Mouse (Mus musculus) right cerebral cortex, adult 18-20 months (tissue): Measurements from ENCODE around the gene Rexo5.

Source experiments
- DNase-seq: peaks from one replicate; pipeline ENCODE4 v3.0.0; 2022; ENCODE audit warnings: mixed read lengths

Rexo5 gene

DNA sequence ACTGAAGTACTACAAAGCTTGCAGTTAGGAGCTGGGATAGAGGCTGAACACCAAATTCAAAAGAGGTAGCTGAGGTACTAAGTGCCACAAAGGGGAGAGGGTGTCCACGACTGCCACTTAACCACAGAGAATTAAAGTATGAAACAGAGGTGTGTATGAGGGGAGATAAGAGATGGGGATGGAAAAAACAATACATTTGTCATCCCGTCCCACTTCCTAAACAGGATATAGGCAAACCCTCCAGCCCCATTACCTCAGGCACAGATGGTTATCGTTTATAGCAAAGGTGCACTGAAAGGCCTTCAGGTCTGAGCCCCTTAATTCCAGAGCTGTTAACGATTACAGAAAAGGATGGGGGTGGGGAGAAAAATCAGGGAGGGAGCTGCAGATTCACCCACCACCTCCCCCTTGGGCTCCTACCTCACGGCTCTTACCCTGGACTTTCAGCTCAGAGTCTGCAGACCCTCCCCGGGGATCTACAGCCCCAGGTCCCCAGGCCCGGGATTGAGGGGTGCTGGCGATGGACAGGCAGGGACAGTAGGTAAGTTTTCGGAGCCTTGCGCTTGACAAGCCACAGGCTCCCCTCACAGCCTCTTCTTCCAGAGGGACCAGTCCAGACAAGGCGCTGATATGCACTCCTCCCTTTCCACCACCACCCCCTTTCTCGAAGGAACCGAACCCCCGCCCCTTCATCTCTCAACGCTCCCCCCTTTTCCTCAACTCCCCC, 101.2 kb downstream of the Rexo5 start:
- no peak for DNase-seq

GRCm38 (mm10) chr7:119895639-119896512, 102.1 kb downstream of the Rexo5 start, which contains the start of the genes Lyrm1 and Dcun1d3:
TSS of gene Lyrm1 (plus strand) at chr7:119895861.
TSS of gene Dcun1d3 (minus strand) at chr7:119896298.
- DNase-seq, result peak; percentile 98

- no peak for DNase-seq
Measured at GRCm38 (mm10) chr7:119897521-119898109, 103.8 kb downstream of the Rexo5 start.

DNA sequence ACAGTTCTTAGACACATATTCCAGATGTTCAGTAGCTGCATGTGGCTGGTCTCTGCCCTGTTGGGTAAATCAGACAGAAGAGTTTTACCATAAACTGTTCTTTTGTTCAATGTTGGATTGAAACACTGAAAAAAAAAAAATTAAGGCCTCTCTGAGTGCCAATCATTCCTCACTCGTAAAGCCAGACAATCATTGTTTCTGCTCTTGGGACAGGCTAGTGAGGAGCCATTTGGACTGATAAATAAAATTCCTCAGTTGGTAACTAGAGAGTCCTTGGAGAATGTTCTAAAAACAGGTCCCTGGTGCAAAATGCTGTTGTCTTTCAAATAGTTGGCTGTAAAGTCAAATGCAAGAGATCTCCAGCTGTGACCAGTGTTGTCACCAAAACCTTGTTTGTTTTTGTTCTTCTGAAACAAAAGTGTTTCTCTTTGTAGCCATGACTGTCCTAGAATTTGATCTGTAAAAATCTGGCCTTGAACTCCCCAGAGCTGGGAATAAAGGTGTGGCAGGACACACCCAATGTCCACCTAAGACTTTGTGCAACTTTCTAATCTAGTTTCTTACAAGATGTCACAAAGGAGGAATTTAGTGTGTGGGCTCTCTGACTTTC, 104.5 kb downstream of the Rexo5 start:
- DNase-seq, result no peak
